Mouse (Mus musculus) natural killer cell, adult 2 months (primary cell): ENCODE data around the gene Gabra5.

Experiments
- DNase-seq, 2 experiments: peaks; one replicate each; pipeline ENCODE4 v3.0.0; 2022; ENCODE audit warnings: low spot score in 2 of 2

The Gabra5 gene

GRCm38 (mm10) chr7:57386517-57387340, 123.1 kb downstream of the Gabra5 start, which contains the start of gene Gabrg3:
TSS of gene Gabrg3 (minus strand) at chr7:57387188.
- DNase-seq, result no peak

- DNase-seq, result no peak
Measured at GRCm38 (mm10) chr7:57384112-57384511, 125.7 kb downstream of the Gabra5 start.

- no peak for DNase-seq
Measured at GRCm38 (mm10) chr7:57366013-57366390, 143.9 kb downstream of the Gabra5 start.

- DNase-seq, result no peak
Measured at GRCm38 (mm10) chr7:57365134-57366012, 144.5 kb downstream of the Gabra5 start.

- DNase-seq, result no peak
Measured at GRCm38 (mm10) chr7:57363812-57364211, 146.0 kb downstream of the Gabra5 start.

- DNase-seq, result no peak
Measured at GRCm38 (mm10) chr7:57357871-57358540, 151.9 kb downstream of the Gabra5 start.
